Mouse (Mus musculus) heart, postnatal 0 days (tissue): Measurements from ENCODE around the gene Mysm1. TPM values are rescaled to one million over a fixed set of nuclear protein-coding genes. Genes with fewer than 3 reads are reported as not detected.

Experiments
- ATAC-seq: fragments of 200-750 bp; cut with Nextera tagmentation; 2 replicates; pipeline ENCODE4 v1.8.0; 2017; ENCODE audit warnings: low read depth, moderate number of reproducible peaks, moderate library complexity; ENCODE audit not compliant: insufficient read depth
- DNase-seq: peaks from one replicate; pipeline ENCODE4 v3.0.0-alpha.2; 2016; ENCODE audit warnings: low spot score
- H3K27ac ChIP-seq: fragments of 300-500 bp; sonication (generic); 2 replicates; pipeline ENCODE4 v1.5.1; 2014; ENCODE audit warnings: low read depth, mild to moderate bottlenecking
- H3K27me3 ChIP-seq: fragments of 300-500 bp; sonication (generic); 2 replicates; pipeline ENCODE4 v1.6.1; 2014; ENCODE audit warnings: low read length, mixed read lengths; ENCODE audit not compliant: control insufficient read depth, insufficient read depth
- H3K36me3 ChIP-seq: fragments of 300-500 bp; sonication (generic); replicated peaks from 2 replicates; pipeline ENCODE4 v1.6.1; 2014; ENCODE audit warnings: low read length, mixed read lengths; ENCODE audit not compliant: control insufficient read depth, insufficient read depth
- H3K4me1 ChIP-seq: fragments of 300-500 bp; sonication (generic); 2 replicates; pipeline ENCODE4 v1.6.1; 2014; ENCODE audit warnings: antibody characterized with exemption; ENCODE audit not compliant: control insufficient read depth, insufficient read depth
- H3K4me2 ChIP-seq: fragments of 300-500 bp; sonication (generic); 2 replicates; pipeline ENCODE4 v1.6.1; 2014; ENCODE audit warnings: low read depth, mild to moderate bottlenecking, low read length, moderate library complexity
- H3K4me3 ChIP-seq: fragments of 300-500 bp; sonication (generic); 2 replicates; pipeline ENCODE4 v1.5.1; 2014; ENCODE audit warnings: low read depth, low read length
- H3K9ac ChIP-seq: fragments of 300-500 bp; sonication (generic); replicated peaks from 2 replicates; pipeline ENCODE4 v1.6.1; 2014; ENCODE audit warnings: low read depth, low read length, mixed read lengths
- H3K9me3 ChIP-seq: fragments of 300-500 bp; sonication (generic); replicated peaks from 2 replicates; pipeline ENCODE4 v1.6.1; 2016; ENCODE audit warnings: low read length; ENCODE audit not compliant: control insufficient read depth
- CTCF ChIP-seq: IDR thresholded peaks from 2 replicates; pipeline ENCODE4 v1.5.1; 2016; ENCODE audit warnings: antibody characterized with exemption, control low read depth, low read depth
- EP300 ChIP-seq: IDR thresholded peaks from 2 replicates; pipeline ENCODE4 v1.6.1; 2016; ENCODE audit warnings: antibody characterized with exemption, low read depth
- WGBS: fragments of 180-500 bp; shearing (Covaris S2); extraction: QIAGEN DNeasy Blood & Tissue Kit; methylation state at CpG from one replicate; pipeline ENCODE4 v1.1.7; 2014; 5-methylcytosine and 5-hydroxymethylcytosine counted together
- polyA plus RNA-seq: library from polyadenylated mRNA; unstranded; fragments of >200 nt; fragmentation: Nextera tagmentation; extraction: Ambion mirVana; gene quantifications from 2 replicates; pipeline ENCODE4 v1.2.1, GENCODE M21; 2015
- total RNA-seq: library from RNA; depleted of rRNA; stranded (reverse); fragments of >200 nt; gene quantifications from 2 replicates; pipeline ENCODE4 v1.2.3, GENCODE M21; 2014; ENCODE audit warnings: low replicate concordance

Gene Mysm1
- total and polyA plus RNA-seq, 2 experiments from 2014 or later, result 11.1 to 13.7 TPM

DNA sequence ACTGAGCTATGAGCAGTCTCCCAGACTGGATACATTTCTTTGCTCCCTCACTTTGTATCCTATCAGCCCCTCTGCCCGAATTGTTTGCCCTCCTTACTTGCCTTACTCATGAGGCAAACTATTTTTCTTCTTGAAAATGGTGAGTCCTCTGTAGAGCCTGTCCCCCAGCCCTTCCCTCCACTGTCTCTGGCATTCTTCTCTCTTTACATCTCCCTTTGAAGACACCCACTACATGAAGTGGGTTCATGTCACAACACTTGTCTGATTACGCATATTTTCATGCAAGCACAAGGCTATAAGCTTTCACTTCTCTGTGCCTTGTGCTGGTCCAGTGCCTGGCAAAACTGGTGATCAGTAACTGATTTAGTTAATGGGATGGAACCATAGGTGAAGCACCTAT, 41.3 kb upstream of the Mysm1 start:
- ATAC-seq, result no peak

DNA sequence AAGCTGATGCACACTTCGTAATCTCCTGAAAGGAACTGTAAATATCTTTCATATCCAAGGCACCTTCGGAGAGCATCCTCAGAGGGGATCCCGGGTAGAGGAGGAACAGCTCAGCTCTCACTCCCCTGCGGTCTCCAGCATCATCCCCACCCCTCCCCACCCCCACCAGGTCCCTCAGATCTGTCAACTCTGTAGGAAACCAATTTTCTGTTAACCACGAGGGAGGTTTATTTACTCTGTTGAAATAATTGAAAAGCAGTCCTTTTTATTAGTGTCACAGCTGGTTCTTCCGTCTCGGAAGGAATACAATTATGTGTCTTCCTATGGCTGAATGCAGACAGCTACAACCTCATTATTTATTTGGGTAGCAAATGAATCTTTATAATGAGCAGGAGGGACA, 39.3 kb upstream of the Mysm1 start:
- Histone ChIP-seq H3K4me3 (no peak overlapping the region), H3K9me3 (no peaks in the 10 kb centered on the region), H3K9ac (no peak overlapping the region), H3K27ac (no peak overlapping the region), H3K36me3 (no peaks in the 10 kb centered on the region), H3K4me1 (no peaks in the 10 kb centered on the region), H3K4me2 (no peak overlapping the region), H3K27me3 (no peaks in the 10 kb centered on the region)
- DNase-seq (no peak), ATAC-seq (no peak)
- 56% methylated on average over 7 of the region's 7 CpGs for WGBS
- TF ChIP-seq CTCF, result no peak
- TF ChIP-seq EP300, result no peak

More for the DNA sequence above, 41.3 kb upstream of the Mysm1 start:
- TF ChIP-seq CTCF (no peak), EP300 (no peak)
- H3K4me2 ChIP-seq, result no peak overlapping the region
- no peak overlapping the region for H3K27ac ChIP-seq
- no peaks in the 10 kb centered on the region for H3K27me3 ChIP-seq
- H3K9me3 ChIP-seq, result no peaks in the 10 kb centered on the region
- no peaks in the 10 kb centered on the region for H3K4me1 ChIP-seq
- 77% methylated on average over 2 of the region's 2 CpGs for WGBS
- no peak overlapping the region for H3K9ac ChIP-seq
- H3K36me3 ChIP-seq, result no peaks in the 10 kb centered on the region
- no peak for DNase-seq
- no peak overlapping the region for H3K4me3 ChIP-seq

DNA sequence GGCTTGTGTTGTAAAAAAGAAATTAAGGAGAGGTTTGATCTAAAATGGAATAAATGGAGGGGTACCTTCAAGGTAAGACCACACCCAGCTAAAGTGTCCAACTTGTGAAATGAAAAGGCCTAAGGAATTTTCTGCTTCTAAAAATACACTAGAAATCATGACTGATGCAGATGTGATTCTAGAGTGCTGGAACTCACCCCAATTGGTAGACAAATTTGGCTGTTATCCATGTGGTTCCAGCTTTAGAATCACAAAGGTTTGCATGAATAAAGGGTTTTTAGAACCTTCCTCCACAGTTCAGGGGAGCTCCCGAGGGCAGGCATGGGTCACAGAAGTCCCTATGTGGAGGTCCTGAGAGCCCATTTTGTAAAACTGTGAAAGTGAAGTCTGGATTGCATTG, 33.8 kb upstream of the Mysm1 start:
- H3K36me3 ChIP-seq, result no peaks in the 10 kb centered on the region
- H3K4me1 ChIP-seq, result no peaks in the 10 kb centered on the region
- H3K27me3 ChIP-seq, result no peaks in the 10 kb centered on the region
- 76% methylated on average over 1 of the region's 1 CpGs for WGBS
- TF ChIP-seq CTCF, result no peak
- TF ChIP-seq EP300, result no peak
- H3K9me3 ChIP-seq, result no peaks in the 10 kb centered on the region
- no peak overlapping the region for H3K4me3 ChIP-seq
- H3K4me2 ChIP-seq, result no peak overlapping the region
- H3K9ac ChIP-seq, result no peak overlapping the region
- no peak for ATAC-seq
- H3K27ac ChIP-seq, result no peak overlapping the region
- DNase-seq, result no peak

DNA sequence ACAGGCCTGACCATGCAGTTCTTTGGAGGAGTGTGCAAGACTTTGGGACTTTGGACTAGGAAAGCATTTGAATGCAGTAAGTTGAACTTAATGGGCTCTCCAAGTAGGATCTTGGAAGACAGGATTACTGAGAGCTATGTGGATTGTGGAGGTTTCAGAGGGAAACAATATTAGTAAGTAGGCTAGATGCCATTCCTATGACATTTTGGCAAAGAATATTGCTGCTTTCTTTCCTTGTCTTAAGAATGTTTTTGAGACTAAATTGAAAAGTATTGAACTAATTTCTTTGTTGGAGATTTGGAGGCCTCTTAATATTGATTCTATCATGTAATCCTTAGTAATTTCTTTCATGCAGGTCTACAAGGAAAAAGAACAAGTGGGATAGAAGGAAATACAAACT, 33.4 kb upstream of the Mysm1 start:
- Histone ChIP-seq H3K9ac (no peak overlapping the region), H3K27ac (no peak overlapping the region), H3K4me3 (no peak overlapping the region), H3K9me3 (no peaks in the 10 kb centered on the region), H3K27me3 (no peaks in the 10 kb centered on the region), H3K4me1 (no peaks in the 10 kb centered on the region), H3K36me3 (no peaks in the 10 kb centered on the region), H3K4me2 (no peak overlapping the region)
- TF ChIP-seq CTCF, result no peak
- TF ChIP-seq EP300, result no peak
- DNase-seq (no peak), ATAC-seq (no peak)

DNA sequence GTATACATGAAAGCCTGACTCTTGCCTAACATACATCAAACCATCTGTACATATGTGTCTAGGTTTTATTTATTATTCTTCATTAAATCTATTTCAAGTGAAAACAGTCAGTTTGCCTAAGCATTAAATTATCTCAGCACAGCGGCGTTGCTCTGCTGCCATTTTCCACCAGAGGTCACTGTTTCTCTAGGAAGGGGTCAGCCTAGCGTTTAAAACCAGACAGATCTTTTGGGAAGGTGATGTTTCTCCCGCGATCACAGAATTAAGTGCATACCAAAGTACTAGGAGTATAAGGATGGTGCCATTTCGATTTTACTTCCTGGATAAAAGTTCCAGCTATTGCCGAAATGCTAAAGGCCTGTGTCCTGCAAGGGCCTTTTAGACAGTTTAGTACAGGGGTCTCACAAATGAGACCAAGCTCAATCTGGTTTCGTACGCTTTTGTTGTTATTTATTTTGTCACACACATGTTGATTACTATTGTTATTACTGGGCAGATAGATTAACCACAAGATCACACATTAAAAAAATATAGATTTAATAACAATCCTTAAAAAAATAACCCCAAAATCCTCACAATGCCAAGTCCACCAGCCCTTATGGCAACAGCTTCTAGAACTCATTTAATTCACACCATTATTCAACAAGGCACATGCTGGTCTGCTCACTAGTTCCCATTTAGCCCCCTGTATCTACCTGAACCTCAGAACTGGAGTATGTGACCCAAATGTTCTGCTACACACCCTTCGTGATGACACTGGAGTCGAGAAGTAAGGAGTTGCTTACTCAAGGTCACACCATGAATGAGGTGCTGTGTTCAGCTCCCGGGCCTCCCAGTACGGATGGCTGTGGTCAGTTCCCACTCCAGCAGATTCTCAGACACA, 29.5 kb upstream of the Mysm1 start:
- 0 out of 2 replicates have a peak, but pooled peaks have one; percentile 24 for ATAC-seq

DNA sequence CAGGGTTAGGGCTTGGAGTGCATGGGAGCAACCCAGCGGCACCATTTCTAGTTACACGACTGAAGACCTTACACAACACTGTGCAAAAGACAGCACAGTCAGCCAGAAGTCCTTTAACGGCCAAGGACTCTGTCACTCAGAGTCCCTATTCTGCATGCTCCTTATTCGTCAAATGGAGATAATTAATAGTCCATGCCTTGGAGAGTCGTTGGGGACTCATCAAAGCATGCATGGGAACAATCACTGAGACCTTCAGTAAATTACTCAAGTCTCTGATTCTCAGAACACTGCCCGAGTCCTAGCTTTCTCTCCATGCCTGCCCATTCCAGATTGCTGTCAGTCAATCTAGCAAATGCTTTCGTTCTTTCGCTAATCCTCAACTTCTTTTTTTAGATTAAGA, 28.9 kb upstream of the Mysm1 start:
- Histone ChIP-seq H3K36me3 (no peaks in the 10 kb centered on the region), H3K9ac (no peak overlapping the region), H3K4me1 (no peaks in the 10 kb centered on the region), H3K4me3 (no peak overlapping the region), H3K4me2 (no peak overlapping the region), H3K27ac (no peak overlapping the region), H3K27me3 (no peaks in the 10 kb centered on the region), H3K9me3 (no peaks in the 10 kb centered on the region)
- DNase-seq (no peak), ATAC-seq (no peak)
- no peak for TF ChIP-seq EP300
- TF ChIP-seq CTCF, result no peak
- 59% methylated on average over 8 of the region's 8 CpGs for WGBS

More for the DNA sequence above, 29.5 kb upstream of the Mysm1 start:
- no peak overlapping the region for H3K9ac ChIP-seq
- 42% methylated on average over 13 of the region's 13 CpGs for WGBS
- no peaks in the 10 kb centered on the region for H3K27me3 ChIP-seq
- no peak overlapping the region for H3K27ac ChIP-seq
- H3K9me3 ChIP-seq, result no peaks in the 10 kb centered on the region
- peak; percentile 98 for TF ChIP-seq CTCF
- no peak for TF ChIP-seq EP300
- H3K36me3 ChIP-seq, result no peaks in the 10 kb centered on the region
- no peak overlapping the region for H3K4me2 ChIP-seq
- H3K4me3 ChIP-seq, result no peak overlapping the region
- H3K4me1 ChIP-seq, result no peaks in the 10 kb centered on the region
- peak; percentile 47 for DNase-seq
